Comparison of ENCODE assay signal across 18 mouse cellular contexts in genomic region chr8:86393374-86393773, GRCm38 (mm10).
"Had no signal": no experiment of that assay in that cellular context is flagged by ENCODE, and none has a peak within 500 bp of the region (broad histone marks: within the 10 kb centered on the region; RNA-seq: fewer than 3 reads in every experiment).

No protein-coding gene starts in this region.

- H3K4me1 ChIP-seq: kidney, embryonic 15.5 days had no signal

- DNase-seq: kidney, postnatal 10 days; kidney, postnatal 36 days; layer of hippocampus, postnatal 36 days; left cerebral cortex, postnatal 4 days; liver, postnatal 0 days; lung, embryonic 14.5 days; retina, postnatal 1 day; right cerebral cortex, postnatal 25 days; thymus, adult 18-20 months; thymus, postnatal 4 days had no signal

- H3K9ac ChIP-seq: kidney, embryonic 15.5 days; limb, embryonic 12.5 days; limb, embryonic 15.5 days; liver, embryonic 14.5 days; liver, postnatal 0 days; lung, embryonic 14.5 days; neural tube, embryonic 13.5 days had no signal

- H3K36me3 ChIP-seq: kidney, embryonic 15.5 days; limb, embryonic 12.5 days; limb, embryonic 15.5 days; neural tube, embryonic 13.5 days had no signal

- H3K27me3 ChIP-seq: kidney, embryonic 15.5 days; limb, embryonic 12.5 days; limb, embryonic 15.5 days; neural tube, embryonic 13.5 days had no signal

- H3K4me3 ChIP-seq: kidney, embryonic 15.5 days; left cerebral cortex, adult 2 months; limb, embryonic 12.5 days; limb, embryonic 15.5 days; myocyte; neural tube, embryonic 13.5 days had no signal

- H3K9me3 ChIP-seq: kidney, embryonic 15.5 days; limb, embryonic 15.5 days had no signal

- H3K27ac ChIP-seq: kidney, embryonic 15.5 days; left cerebral cortex, adult 2 months; limb, embryonic 12.5 days; limb, embryonic 15.5 days; liver, embryonic 14.5 days; macrophage; neural tube, embryonic 13.5 days had no signal
